Mouse (Mus musculus) G1E (cell line): ENCODE results near the gene Pax2.

Experiments
- GATA1 ChIP-seq: IDR thresholded peaks from 2 replicates; pipeline ENCODE4 v1.6.1; 2012; ENCODE audit warnings: borderline replicate concordance, low read length, inconsistent platforms, mixed read lengths
- GATA2 ChIP-seq: IDR thresholded peaks from 2 replicates; pipeline ENCODE4 v1.6.1; 2012; ENCODE audit warnings: low read depth, low read length, inconsistent platforms, borderline replicate concordance
- TAL1 ChIP-seq: conservative IDR thresholded peaks from 2 replicates; pipeline ENCODE4 v1.6.1; 2012; ENCODE audit warnings: low read depth, low read length, inconsistent platforms, mixed read lengths

- TF ChIP-seq GATA2 (no peak), GATA1 (no peak), TAL1 (no peak)
Measured at GRCm38 (mm10) chr19:44838321-44838720, 82.5 kb downstream of the Pax2 start.
